Mouse (Mus musculus): ENCODE data around the gene Fcgr3. TPM values are rescaled to one million over a fixed set of nuclear protein-coding genes. Genes with fewer than 3 reads are reported as not detected.
"Not testable (repeated sequence)": the region's sequence is repeated elsewhere in the genome, so short reads cannot be mapped to it uniquely, and the experiment has no call there.

Fcgr3 gene
- polyA plus RNA-seq (2014; fragmentation: Nextera tagmentation; extraction: Ambion mirVana) = 9.7 and 9.8 TPM in 2 replicates

GRCm38 (mm10) chr1:171064491-171065242, at the start of gene Fcgr3:
Gene Fcgr3 (minus strand): TSS chr1:171064935.
- H3K27ac ChIP-seq (replicated peaks in 1 of 2; ENCODE audit: control insufficient read depth in 1 of 2, insufficient read depth in 1 of 2, low read depth in 2 of 2, low read length in 2 of 2); H3K9me3 ChIP-seq (ENCODE audit: control insufficient read depth, low read length); H3K36me3 ChIP-seq (ENCODE audit: control insufficient read depth, insufficient read depth, low read length): not testable (repeated sequence)
- H3K4me2 ChIP-seq (ENCODE audit: low read length) = peak within 1 kb of the TSS; percentile 56
- H3K27me3 ChIP-seq (ENCODE audit: control insufficient read depth, insufficient read depth, low read length) = peaks cover 26% of the 10 kb centered on the region
- H3K9ac ChIP-seq (ENCODE audit: low read length) = peak within 1 kb of the TSS; percentile 4; the same call in 1 of the 2 replicates
- peak within 1 kb of the TSS; percentile 37 for H3K4me3 ChIP-seq (ENCODE audit: control insufficient read depth in 1 of 2, insufficient read depth in 1 of 2, low read depth in 1 of 2, low read length in 2 of 2)
- peak; percentile 25 for ATAC-seq (ENCODE audit: insufficient number of reproducible peaks, insufficient read depth, low FRiP score, low read depth)
- H3K4me1 ChIP-seq (ENCODE audit: control insufficient read depth in 2 of 2, insufficient read depth in 2 of 2, low read length in 2 of 2) = peaks cover 4 to 10% of the 10 kb centered on the region in 2 experiments
- under 1% methylated on average over 41 of the region's 75 CpGs for WGBS

GRCm38 (mm10) chr1:171113873-171114299, 49.2 kb upstream of the Fcgr3 start, which contains the start of gene Cfap126:
Gene Cfap126 (plus strand): TSS chr1:171113918.
- H3K4me2 ChIP-seq (ENCODE audit: low read length) = peak within 1 kb of the TSS; percentile 78
- no peaks in the 10 kb centered on the region for H3K27me3 ChIP-seq (ENCODE audit: control insufficient read depth, insufficient read depth, low read length)
- no peaks in the 10 kb centered on the region for H3K36me3 ChIP-seq (ENCODE audit: control insufficient read depth, insufficient read depth, low read length)
- WGBS = under 1% methylated on average over 24 of the region's 24 CpGs
- peak within 1 kb of the TSS; percentile 47 to 73 for H3K4me3 ChIP-seq (ENCODE audit: control insufficient read depth in 1 of 2, insufficient read depth in 1 of 2, low read depth in 1 of 2, low read length in 2 of 2)
- H3K27ac ChIP-seq (replicated peaks in 1 of 2; ENCODE audit: control insufficient read depth in 1 of 2, insufficient read depth in 1 of 2, low read depth in 2 of 2, low read length in 2 of 2) = peak within 1 kb of the TSS; percentile 85 to 87
- H3K9me3 ChIP-seq (ENCODE audit: control insufficient read depth, low read length) = no peaks in the 10 kb centered on the region
- peak; percentile 59 for ATAC-seq (ENCODE audit: insufficient number of reproducible peaks, insufficient read depth, low FRiP score, low read depth)
- peak within 1 kb of the TSS; percentile 80 for H3K9ac ChIP-seq (ENCODE audit: low read length)
- peaks cover 4 to 5% of the 10 kb centered on the region in 2 experiments for H3K4me1 ChIP-seq (ENCODE audit: control insufficient read depth in 2 of 2, insufficient read depth in 2 of 2, low read length in 2 of 2)

GRCm38 (mm10) chr1:171112986-171113385, 48.3 kb upstream of the Fcgr3 start:
- Histone ChIP-seq H3K4me1 (ENCODE audit: control insufficient read depth in 2 of 2, insufficient read depth in 2 of 2, low read length in 2 of 2) (peaks cover 4 to 5% of the 10 kb centered on the region in 2 experiments), H3K27me3 (ENCODE audit: control insufficient read depth, insufficient read depth, low read length) (no peaks in the 10 kb centered on the region), H3K27ac (replicated peaks in 1 of 2; ENCODE audit: control insufficient read depth in 1 of 2, insufficient read depth in 1 of 2, low read depth in 2 of 2, low read length in 2 of 2) (no peak overlapping the region), H3K36me3 (ENCODE audit: control insufficient read depth, insufficient read depth, low read length) (no peaks in the 10 kb centered on the region), H3K9me3 (ENCODE audit: control insufficient read depth, low read length) (no peaks in the 10 kb centered on the region), H3K4me2 (ENCODE audit: low read length) (no peak overlapping the region), H3K4me3 (ENCODE audit: control insufficient read depth in 1 of 2, insufficient read depth in 1 of 2, low read depth in 1 of 2, low read length in 2 of 2) (no peak overlapping the region), H3K9ac (ENCODE audit: low read length) (peak overlapping the region; percentile 80; the same call in 1 of the 2 replicates)
- WGBS = 88% methylated on average over 4 of the region's 4 CpGs
- no peak for ATAC-seq (ENCODE audit: insufficient number of reproducible peaks, insufficient read depth, low FRiP score, low read depth)

- Histone ChIP-seq H3K9me3 (ENCODE audit: control insufficient read depth, low read length) (no peaks in the 10 kb centered on the region), H3K9ac (ENCODE audit: low read length) (peak overlapping the region; percentile 80), H3K4me3 (ENCODE audit: control insufficient read depth in 1 of 2, insufficient read depth in 1 of 2, low read depth in 1 of 2, low read length in 2 of 2) (peak overlapping the region; percentile 57 to 73), H3K36me3 (ENCODE audit: control insufficient read depth, insufficient read depth, low read length) (no peaks in the 10 kb centered on the region), H3K27me3 (ENCODE audit: control insufficient read depth, insufficient read depth, low read length) (no peaks in the 10 kb centered on the region), H3K27ac (replicated peaks in 1 of 2; ENCODE audit: control insufficient read depth in 1 of 2, insufficient read depth in 1 of 2, low read depth in 2 of 2, low read length in 2 of 2) (peak overlapping the region; percentile 58 to 86), H3K4me2 (ENCODE audit: low read length) (peak overlapping the region; percentile 84), H3K4me1 (ENCODE audit: control insufficient read depth in 2 of 2, insufficient read depth in 2 of 2, low read length in 2 of 2) (peaks cover 4 to 5% of the 10 kb centered on the region in 2 experiments)
- 4% methylated on average over 15 of the region's 15 CpGs for WGBS
- no peak for ATAC-seq (ENCODE audit: insufficient number of reproducible peaks, insufficient read depth, low FRiP score, low read depth)
Observed at GRCm38 (mm10) chr1:171111781-171112575, 47.2 kb upstream of the Fcgr3 start.

- no peaks in the 10 kb centered on the region for H3K9me3 ChIP-seq (ENCODE audit: control insufficient read depth, low read length)
- H3K36me3 ChIP-seq (ENCODE audit: control insufficient read depth, insufficient read depth, low read length) = no peaks in the 10 kb centered on the region
- peak overlapping the region; percentile 80 for H3K9ac ChIP-seq (ENCODE audit: low read length)
- H3K4me2 ChIP-seq (ENCODE audit: low read length) = peak overlapping the region; percentile 84
- peak overlapping the region; percentile 70 to 86 for H3K27ac ChIP-seq (replicated peaks in 1 of 2; ENCODE audit: control insufficient read depth in 1 of 2, insufficient read depth in 1 of 2, low read depth in 2 of 2, low read length in 2 of 2)
- H3K27me3 ChIP-seq (ENCODE audit: control insufficient read depth, insufficient read depth, low read length) = no peaks in the 10 kb centered on the region
- under 1% methylated on average over 38 of the region's 38 CpGs for WGBS
- peak overlapping the region; percentile 57 to 73 for H3K4me3 ChIP-seq (ENCODE audit: control insufficient read depth in 1 of 2, insufficient read depth in 1 of 2, low read depth in 1 of 2, low read length in 2 of 2)
- peak; percentile 85 for ATAC-seq (ENCODE audit: insufficient number of reproducible peaks, insufficient read depth, low FRiP score, low read depth)
- peaks cover 4 to 5% of the 10 kb centered on the region in 2 experiments for H3K4me1 ChIP-seq (ENCODE audit: control insufficient read depth in 2 of 2, insufficient read depth in 2 of 2, low read length in 2 of 2)
Observed at GRCm38 (mm10) chr1:171111020-171111780, 46.5 kb upstream of the Fcgr3 start.

GRCm38 (mm10) chr1:171110659-171111019, 45.9 kb upstream of the Fcgr3 start:
- H3K9me3 ChIP-seq (ENCODE audit: control insufficient read depth, low read length) = no peaks in the 10 kb centered on the region
- H3K9ac ChIP-seq (ENCODE audit: low read length) = peak overlapping the region; percentile 80
- WGBS = 14% methylated on average over 15 of the region's 15 CpGs
- no peaks in the 10 kb centered on the region for H3K36me3 ChIP-seq (ENCODE audit: control insufficient read depth, insufficient read depth, low read length)
- peak overlapping the region; percentile 57 to 73 for H3K4me3 ChIP-seq (ENCODE audit: control insufficient read depth in 1 of 2, insufficient read depth in 1 of 2, low read depth in 1 of 2, low read length in 2 of 2)
- H3K4me2 ChIP-seq (ENCODE audit: low read length) = peak overlapping the region; percentile 84
- no peaks in the 10 kb centered on the region for H3K27me3 ChIP-seq (ENCODE audit: control insufficient read depth, insufficient read depth, low read length)
- peaks cover 4 to 5% of the 10 kb centered on the region in 2 experiments for H3K4me1 ChIP-seq (ENCODE audit: control insufficient read depth in 2 of 2, insufficient read depth in 2 of 2, low read length in 2 of 2)
- ATAC-seq (ENCODE audit: insufficient number of reproducible peaks, insufficient read depth, low FRiP score, low read depth) = no peak
- H3K27ac ChIP-seq (replicated peaks in 1 of 2; ENCODE audit: control insufficient read depth in 1 of 2, insufficient read depth in 1 of 2, low read depth in 2 of 2, low read length in 2 of 2) = peak overlapping the region; percentile 70 to 86

- H3K4me2 ChIP-seq (ENCODE audit: low read length) = no peak overlapping the region
Observed at GRCm38 (mm10) chr1:171109620-171110019, 44.9 kb upstream of the Fcgr3 start.

More at GRCm38 (mm10) chr1:171109620-171110019, 44.9 kb upstream of the Fcgr3 start:
- ATAC-seq (ENCODE audit: insufficient number of reproducible peaks, insufficient read depth, low FRiP score, low read depth) = no peak
- no peak overlapping the region for H3K4me3 ChIP-seq (ENCODE audit: control insufficient read depth in 1 of 2, insufficient read depth in 1 of 2, low read depth in 1 of 2, low read length in 2 of 2)
- peaks cover 4 to 5% of the 10 kb centered on the region in 2 experiments for H3K4me1 ChIP-seq (ENCODE audit: control insufficient read depth in 2 of 2, insufficient read depth in 2 of 2, low read length in 2 of 2)
- H3K27ac ChIP-seq (replicated peaks in 1 of 2; ENCODE audit: control insufficient read depth in 1 of 2, insufficient read depth in 1 of 2, low read depth in 2 of 2, low read length in 2 of 2) = no peak overlapping the region
- H3K27me3 ChIP-seq (ENCODE audit: control insufficient read depth, insufficient read depth, low read length) = no peaks in the 10 kb centered on the region
- peak overlapping the region; percentile 4; the same call in 1 of the 2 replicates for H3K9ac ChIP-seq (ENCODE audit: low read length)
- H3K9me3 ChIP-seq (ENCODE audit: control insufficient read depth, low read length) = no peaks in the 10 kb centered on the region
- WGBS = 33% methylated on average over 9 of the region's 9 CpGs
- H3K36me3 ChIP-seq (ENCODE audit: control insufficient read depth, insufficient read depth, low read length) = no peaks in the 10 kb centered on the region

Data from heart, embryonic 14.5 days (tissue).